Mouse (Mus musculus): ENCODE results near the gene Arhgap28. TPM values are rescaled to one million over a fixed set of nuclear protein-coding genes. Genes with fewer than 3 reads are reported as not detected.

The Arhgap28 gene
- polyA plus RNA-seq, 2 experiments from 2014 or later, result 0.19 TPM; not detected in 1

DNA sequence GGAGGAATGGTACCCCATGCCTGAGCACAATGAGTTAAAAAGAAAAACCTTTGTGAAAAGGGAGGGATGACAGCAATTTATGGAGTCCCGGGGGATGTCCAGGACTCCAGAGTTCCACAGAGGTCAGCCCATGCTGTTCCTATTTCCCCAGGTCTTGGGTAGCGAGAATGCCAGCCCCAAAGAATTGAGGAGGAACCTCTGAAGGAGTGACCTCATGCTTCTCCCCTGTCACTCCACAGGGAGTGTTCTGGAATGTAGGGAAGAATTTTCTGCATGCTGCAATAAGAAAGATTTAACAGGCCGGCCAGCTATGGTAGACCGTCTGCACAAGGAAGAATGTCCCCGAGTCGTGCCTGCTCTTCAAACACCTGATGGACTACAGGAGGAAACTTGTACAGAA is 72.5 kb downstream of the Arhgap28 start:
- no peak for ATAC-seq

DNA sequence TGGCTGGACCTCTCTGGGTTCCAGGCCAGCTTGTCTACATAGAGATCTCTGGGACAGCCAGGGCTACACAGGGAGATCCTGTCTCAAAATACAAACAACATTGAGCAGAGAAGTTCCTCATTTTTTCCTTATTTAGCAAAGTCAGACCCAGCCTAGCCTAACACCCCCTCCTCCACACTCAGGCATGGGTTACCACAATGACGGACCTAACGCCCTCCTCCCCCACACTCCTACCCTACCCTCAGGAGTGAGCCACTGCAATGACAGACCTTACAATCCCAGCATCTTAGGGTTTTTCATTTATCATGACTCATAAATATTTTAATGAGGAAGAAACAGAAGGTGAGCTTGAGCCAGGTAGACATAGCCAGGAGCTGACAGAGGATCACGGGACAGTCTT is 73.0 kb downstream of the Arhgap28 start:
- ATAC-seq, result no peak

DNA sequence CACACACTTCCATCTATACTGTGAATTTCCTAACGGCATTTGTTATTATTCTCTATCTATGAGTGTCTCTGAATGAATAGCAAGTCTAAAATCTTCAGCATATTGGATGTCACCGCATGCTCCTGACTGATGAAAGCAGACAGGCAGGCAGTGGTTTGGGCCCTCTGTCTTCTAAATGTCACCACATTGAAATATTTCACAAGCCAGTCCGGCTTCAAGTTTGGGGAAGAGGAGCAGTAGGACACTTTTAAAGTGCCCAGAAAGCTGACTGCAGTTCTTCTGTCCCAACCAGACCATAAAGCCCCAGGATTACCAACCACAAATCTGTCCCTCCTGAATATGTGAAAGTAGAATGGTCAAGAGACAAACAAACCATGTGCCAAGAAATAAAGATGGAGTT is 73.5 kb downstream of the Arhgap28 start:
- no peak for ATAC-seq

DNA sequence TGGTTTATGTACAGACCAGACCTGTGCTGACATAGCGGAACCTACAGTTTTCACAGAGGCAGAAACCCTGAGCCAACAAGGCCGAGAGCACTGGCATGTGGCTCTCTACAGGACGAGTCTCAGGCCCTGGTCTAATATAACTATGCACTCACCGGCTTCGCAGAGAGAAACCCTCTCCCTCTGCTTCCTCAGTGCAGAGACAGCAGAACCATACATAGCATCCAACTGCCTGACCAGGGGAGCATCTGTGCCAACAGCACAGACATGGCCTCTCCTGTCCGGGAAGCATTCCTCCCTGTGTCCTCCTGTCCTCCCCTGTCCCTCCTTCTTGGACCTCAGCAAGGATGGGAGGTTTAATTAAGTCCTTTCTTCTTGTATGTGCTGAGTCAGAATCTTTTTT is 75.6 kb downstream of the Arhgap28 start:
- ATAC-seq, result no peak

DNA sequence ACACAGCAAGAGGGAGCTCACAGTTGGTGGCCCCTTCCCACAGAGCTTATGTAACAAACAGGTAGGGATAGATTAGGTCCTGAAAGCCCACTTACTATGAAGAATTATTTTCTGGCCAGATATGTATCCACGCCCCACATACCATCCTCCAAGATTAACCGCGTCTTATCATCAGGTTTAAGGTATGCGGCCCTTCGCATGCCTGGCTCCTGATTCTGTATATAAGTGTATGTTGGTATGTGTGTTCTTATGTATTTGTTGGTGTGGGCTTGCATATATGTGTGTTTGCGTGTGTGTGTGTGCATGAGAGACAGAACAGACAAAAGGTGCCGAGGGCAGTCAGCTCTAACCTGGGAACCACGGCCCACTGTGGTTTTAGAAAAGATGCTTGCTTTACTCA is 76.1 kb downstream of the Arhgap28 start:
- no peak for ATAC-seq

DNA sequence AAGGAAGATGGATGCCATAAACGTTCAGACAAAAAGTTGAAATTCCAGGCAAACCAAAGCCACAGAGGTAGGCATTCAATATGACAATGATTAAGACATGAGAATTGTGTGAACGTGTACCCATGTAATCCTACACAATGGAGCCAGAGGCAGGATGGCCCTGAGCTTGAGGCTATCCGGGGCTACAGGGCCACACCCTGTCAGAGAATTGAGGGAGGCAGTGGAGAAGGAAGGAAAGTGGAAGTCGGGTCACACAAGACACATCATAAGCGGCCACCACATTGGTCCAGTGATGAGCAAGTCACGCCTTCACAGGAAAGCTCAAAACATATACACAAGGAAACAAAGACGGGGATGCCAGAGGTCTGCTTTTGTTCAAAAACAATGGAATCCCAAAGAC is 84.0 kb downstream of the Arhgap28 start:
- no peak for ATAC-seq

DNA sequence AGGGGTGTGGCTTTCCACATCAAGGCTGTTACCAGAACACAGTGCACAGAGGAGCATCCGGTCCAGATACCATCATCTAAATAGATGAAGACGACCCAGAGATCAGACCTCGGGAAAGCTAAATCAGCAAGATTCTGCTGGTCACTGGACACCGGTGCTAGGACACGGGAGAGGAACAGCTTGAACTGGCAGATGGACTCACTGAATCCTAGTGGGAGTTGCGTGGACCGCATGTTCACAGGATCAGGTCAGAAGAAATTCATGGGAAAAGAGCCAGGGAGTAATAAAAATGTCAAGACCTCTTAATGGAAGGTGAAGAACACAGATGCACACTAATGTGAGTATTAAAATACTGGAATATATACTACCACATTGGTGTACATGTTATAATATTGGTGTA is 85.7 kb downstream of the Arhgap28 start:
- no peak for ATAC-seq

DNA sequence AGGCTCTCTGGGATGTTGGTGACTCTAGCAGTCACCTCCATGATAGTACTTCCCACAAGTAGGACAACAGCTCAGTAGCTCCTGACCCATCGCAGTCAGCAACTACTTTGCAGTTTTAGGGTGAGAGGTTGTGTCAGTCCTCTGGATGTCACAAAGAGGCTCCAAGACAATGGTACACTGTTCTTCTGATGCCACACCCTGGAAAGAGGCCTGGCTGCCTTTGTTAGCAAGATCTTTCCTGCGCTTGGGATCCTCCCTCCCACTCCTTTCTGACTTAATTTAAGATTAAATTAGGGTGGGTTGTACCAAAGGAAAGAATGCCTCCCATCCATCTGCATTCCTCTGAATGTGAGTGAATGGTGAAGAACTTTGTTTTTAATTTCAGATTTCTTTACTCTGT is 87.0 kb downstream of the Arhgap28 start:
- no peak for ATAC-seq

DNA sequence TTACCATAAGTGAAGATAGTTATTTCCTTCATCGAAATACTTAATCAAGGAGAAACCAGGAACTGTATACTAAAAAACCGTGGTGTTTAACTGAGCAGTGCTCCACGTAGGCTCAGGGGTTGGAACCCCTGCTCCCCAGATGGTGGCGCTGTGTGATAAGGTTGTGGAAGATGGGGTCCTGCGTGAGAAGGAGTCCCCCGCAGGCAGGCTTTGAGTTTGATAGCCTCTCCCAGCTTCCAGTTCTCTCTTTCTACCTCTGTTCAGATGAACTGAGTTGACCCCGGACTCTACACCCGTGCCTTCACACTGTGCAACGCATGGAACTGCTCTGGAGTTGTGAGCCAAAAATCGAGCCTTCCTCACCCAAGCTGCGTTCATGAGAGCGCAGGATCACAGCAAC is 91.3 kb downstream of the Arhgap28 start:
- no peak for ATAC-seq

DNA sequence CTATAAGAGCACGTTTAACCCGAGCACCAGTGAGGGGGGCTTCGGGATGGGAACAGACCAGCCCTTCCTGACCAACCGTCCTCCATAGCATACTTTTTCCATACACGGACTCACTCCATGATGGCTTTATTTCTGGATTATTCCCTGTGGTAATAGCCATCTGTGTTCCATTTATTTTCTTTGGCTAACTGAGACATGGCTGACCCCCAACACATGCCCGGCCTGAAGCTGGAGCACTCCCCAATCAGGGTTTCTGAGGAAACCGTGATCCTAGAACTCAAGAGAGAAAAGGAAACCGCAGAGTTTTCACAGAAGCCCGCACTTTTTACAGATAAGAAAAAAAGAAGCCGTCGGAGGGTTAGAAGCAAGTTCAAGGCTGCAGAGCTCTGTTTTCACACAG is 91.9 kb downstream of the Arhgap28 start:
- ATAC-seq, result no peak

DNA sequence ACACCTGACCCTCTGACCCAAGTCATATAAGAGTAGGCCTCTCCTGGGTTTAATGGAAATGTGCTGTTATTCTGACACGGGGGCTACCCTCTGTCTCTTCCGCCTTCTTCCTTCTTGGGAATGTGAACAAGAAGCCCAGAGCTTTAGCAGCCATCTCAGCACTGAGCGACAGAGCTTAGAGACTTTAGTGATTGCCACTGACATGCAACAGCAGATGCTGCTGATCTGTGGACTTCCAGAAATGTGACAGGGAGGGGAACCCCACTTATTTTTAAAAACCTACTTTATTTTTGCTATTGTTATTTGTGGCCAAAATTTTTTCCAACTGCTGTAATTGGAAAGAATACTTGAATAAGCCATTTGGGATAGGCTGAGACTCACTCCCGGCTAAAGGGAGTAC is 95.4 kb downstream of the Arhgap28 start:
- ATAC-seq, result no peak

DNA sequence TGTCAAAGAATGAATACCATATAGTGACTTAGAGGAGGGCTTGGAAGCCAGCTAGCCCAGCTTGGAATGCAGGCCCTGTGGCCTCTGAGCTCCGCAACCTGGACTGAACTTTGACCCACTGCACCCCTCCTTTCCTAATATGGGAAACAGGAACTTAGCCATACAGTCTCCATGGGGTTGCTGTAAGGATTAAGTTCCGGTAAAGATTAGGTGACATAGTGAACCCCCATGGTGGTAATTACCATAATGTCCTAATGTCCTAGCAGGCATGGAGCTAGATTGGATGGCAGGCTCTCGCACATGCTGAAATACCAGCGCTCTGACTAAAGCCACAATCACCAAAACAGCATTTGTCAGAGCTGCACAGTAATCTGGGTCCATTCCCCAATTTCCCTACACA is 95.8 kb downstream of the Arhgap28 start:
- ATAC-seq, result no peak

DNA sequence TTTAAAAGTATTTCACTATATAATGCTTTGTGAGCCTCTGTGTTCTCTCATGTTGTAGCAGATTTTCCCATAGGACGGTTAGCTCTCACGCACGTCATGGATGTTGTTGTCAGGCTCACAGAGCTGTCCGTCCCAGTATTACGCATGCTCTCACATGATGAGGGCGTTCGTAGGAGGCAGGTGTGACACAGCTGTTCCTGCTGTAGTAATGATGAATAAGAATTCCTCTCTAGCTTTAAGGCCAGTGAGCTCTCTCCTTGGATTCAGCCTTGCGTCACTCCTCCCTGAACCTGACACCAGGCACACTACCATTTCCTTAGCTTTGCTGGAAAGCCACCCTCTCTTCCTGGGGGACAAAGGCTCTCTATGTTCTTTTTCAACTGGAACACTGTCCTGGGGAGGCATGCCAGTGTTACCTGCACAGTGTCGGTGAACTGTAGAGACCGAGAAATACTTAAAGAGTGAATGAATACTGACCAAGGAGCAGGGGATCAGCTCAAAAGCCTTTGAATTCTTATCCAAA is 96.3 kb downstream of the Arhgap28 start:
- ATAC-seq, result no peak

DNA sequence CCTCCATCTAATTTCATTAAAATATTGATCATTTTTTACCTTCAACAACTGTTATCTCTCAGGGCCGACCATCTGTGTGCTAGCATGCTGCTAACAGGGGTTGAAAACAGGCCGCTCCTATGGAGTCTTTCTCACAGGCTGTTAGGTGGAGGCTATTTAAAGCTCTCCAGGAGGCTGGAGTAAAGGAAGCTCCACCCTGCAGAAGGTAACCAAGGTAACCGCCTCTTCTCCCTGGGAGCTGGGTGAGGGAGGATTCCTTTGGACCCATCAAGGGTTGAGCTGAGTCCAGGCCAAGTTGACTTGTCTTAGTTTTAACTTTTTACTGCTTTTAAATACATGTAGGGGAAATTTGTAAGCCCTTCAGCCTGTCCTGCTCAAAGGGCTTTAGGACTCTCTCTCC is 97.7 kb downstream of the Arhgap28 start:
- no peak for ATAC-seq

DNA sequence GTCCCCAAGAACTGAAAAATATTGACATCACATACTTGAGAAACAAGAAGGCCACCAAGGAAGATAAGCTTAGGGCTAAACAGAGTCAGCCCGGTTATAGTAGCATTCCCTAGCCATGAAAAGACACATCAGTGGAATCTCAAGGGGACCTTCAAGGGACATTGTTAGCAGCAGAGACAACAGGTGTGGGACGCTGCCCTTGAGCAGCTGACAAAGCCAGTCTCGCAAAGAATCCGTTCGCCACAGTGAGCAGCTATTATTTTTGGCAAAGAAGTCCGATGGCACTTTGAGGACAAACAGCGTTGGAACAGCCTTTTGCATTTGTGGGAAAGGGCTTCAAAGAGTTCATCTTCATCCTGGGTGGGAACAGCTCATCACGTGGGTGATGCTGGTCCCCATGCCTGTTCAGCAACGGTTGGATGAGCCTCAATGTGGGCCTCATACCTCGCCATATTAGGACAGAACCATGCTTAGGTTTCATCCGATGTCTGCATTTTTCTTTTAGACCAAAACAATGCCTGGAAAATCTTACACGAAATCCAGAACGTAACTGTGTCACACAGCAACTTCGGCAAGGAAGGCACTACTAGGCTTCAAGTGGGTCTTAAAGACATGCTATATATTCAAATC is 99.5 kb downstream of the Arhgap28 start:
- ATAC-seq, result no peak

DNA sequence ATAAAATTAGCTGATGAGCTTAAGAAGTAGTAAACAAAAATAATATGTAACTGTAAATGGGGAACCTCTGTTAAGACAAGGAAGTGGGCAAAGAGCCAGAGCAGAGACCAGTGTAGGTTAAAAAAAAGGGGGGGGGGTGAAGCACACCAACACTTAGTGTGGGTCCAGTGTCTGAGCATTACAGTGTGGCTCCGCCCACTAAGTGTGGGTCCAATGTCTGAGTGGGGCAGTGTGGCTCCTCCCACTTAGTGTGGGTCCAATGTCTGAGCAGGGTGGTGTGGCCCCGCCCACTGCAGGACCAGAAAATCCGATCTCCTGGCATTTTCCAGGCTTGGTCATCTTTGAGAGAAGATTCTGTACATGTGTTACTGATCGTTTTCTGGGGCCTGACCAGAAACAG is 101.1 kb downstream of the Arhgap28 start:
- no peak for ATAC-seq

DNA sequence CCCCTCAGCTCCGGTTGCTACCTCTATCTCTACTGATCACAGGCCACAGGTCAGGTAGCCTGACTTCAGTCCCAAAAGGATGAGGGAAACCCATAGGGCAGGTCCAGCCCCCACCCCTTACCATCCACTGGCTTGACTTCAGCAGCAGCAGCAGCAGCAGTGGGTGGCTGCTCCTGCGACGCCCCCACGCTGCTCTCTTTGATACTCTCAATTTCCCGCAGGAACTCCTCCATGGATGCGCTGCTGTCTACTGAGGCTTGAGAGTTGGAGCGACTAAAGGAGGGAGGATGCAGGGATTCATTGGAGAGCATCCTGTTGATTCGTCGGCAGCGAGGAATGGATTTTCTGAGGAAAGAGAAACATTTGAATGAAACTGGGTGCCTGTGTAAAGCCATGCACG is 102.8 kb downstream of the Arhgap28 start:
- no peak for ATAC-seq

DNA sequence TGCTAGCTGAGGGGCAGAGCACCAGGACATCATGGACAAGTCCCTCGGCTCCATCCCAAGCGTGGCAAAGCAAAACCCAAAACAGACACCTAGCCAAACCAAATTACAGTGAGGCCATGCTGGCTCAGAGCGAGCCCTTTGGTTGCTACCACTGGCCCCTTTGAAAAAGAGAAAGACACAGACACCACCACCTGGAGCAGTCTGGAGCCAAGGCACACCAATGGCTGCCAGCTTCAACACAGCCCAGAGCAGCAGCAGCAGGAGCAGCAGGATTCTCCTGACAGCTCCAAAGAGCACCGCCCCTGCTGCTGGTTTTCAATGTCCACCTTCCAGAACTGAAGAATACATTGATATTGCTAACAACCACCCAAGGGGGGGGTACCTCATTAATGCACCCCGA is 104.5 kb downstream of the Arhgap28 start:
- no peak for ATAC-seq

DNA sequence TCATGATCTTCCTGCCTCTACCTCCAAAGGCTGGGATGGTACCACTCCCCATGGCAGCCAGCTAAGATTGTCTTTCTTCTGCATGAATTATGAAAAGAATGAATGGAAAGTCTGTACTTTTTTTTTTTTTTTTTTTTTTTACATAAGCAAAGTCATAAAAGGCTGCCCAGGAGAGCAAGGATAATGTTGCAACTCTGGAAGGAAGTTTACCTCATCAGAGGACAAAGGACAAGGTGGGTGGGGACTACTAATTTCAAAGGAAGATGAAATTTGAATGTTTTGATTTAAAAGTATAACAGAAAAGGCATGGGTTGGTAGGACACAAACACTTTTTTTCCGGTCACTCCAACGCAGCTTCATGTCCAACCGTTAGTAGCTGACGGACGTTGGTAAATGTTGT is 107.5 kb downstream of the Arhgap28 start:
- no peak for ATAC-seq

DNA sequence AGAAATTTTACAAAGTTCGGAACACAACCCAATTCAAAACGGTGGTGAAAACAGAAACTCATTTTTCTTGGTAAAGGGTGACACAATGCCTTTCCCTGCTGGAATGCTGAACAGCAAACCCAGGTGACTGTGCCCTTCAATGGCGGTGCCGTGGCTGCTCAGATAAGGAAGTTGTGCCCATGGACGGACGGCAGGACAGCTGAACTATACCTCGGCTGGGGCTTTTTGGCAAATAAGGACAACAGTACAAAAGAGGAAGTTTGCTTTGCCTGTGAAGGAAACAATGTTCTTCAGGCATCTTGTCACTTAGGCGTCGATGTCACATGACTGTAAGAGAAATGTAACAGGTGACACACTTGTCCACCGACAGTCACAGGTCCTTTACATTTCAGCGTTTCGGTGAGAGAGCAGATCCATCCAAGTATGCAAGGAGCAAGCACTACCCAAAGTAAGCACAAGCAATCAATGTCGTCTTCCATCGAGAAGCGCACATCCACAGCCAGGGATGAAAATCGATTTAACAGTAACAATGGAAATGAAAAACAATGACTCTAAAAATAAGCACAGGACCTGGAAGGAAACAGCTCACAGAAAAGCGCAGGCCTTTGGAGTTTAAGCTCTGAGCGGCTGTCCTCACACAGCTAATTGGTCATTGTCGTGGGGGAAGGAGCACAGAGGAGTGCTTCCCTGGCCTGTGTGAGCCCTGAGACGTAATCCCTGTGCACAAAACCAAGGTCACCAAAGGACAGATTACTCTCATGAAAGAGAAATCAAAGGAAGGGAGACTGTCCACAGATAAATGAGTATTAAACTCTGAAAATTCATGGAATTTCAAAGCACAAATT is 114.2 kb downstream of the Arhgap28 start:
- no peak for ATAC-seq

DNA sequence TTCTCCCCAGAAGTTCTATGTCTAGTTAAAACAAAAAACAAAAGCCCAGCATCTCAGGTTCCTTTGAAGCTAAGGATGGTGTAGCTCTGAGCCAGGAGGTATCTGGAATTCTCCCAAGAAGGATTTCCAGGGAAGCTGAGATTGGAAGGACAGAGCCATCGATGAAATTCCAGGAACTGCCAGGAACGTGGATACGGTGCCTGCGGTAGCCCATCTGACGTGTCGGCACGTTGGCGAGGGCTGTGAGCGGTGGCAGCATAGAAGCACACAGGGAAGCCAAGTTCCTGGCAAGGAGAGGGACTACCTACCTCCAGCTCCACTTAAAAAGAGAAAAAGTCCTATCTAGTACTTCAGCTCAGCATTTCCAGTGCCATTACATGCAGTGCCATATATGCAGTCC is 115.8 kb downstream of the Arhgap28 start:
- ATAC-seq, result no peak

DNA sequence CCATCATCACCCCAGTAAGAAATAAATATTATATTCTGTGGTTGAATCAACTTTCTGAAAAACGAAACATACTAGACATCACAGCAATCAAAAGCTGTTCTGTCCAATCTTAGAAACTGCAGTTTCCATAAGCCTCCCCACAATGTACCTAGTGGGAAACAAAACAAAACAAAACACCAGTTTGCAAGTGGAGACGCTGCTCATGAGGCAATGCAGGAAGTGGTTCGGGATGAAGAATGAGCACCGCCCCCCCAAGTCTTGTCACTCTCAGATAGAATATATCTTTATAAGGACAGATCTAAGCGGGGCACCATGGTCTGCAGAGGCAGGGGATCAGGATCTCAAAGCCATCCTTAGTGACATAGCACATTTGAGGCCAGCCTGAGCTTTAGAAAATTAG is 117.6 kb downstream of the Arhgap28 start:
- no peak for ATAC-seq

DNA sequence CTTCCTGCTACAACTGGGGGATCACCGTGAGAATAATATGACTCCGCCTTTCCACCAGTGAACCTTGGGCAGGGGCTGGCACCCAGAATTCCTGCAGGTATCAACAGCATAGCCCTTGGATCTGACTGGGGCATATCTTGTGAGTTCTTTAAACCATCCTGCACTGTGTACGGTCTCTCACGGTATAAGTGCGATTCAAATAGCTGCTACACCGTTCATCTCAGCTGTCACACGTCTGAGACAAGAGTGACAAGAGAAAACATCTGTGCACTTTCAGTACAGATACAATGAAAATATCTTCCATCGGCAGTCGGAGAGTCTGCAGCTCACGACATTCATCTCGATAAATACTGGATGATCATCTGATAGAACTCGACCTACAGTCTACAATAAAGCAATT is 126.3 kb downstream of the Arhgap28 start:
- ATAC-seq, result no peak

All from activated CD4-positive, CD25-positive, alpha-beta regulatory T cell, adult 4 months (primary cell).